Comparison of ENCODE assay signal across 23 mouse cellular contexts in the genomic region with DNA sequence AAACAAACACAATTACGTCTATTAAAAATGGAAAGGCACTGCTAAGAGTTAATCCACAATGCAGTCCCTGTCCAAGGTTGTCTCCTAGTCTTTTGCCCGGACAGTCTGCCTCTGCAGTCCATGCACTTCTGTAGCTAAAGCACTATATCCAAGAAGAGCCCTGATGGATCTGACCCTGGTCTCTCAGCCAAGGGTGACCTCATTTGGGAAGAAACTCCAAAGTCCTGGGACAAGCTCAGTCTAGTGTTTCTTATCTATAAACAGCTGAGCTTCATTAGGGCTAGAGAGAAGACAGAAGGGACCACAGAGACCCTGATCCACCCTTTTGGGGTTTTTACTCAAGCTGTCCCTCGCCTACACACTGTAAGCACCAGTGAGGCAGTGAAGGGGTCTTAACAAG. TPM values are rescaled to one million over a fixed set of nuclear protein-coding genes. Genes with fewer than 3 reads are reported as not detected.
DNase-seq lines count a peak whose midpoint lies in the region; ATAC-seq and TF ChIP-seq lines count a peak whose summit lies in the region.
"Had no signal": no experiment of that assay in that cellular context is flagged by ENCODE, and none has a peak within 500 bp of the region (broad histone marks: within the 10 kb centered on the region; RNA-seq: fewer than 3 reads in every experiment).

No protein-coding gene starts in this region.

- intact Hi-C loops in gastrocnemius, adult 2 months (cut with DNase I): no loop called here
- intact Hi-C loops in heart, postnatal 36 days (cut with DNase I): loop anchor here (10.0 kb wide), 1 partner anchor 944 kb away; the partner anchor contains the start of gene Prpf4b

- DNase-seq in lung, postnatal 10 days: peak; percentile 33
- no peak for DNase-seq in lung, postnatal 0 days (ENCODE audit: low spot score)
- DNase-seq in gastrocnemius, adult 2 months: peak; percentile 63
- peak; percentile 27 for DNase-seq in gastrocnemius, postnatal 25 days
- peak; percentile 47 to 54 for DNase-seq in heart, postnatal 36 days
- no peak for DNase-seq in forebrain, embryonic 11.5 days (ENCODE audit: low spot score)
- DNase-seq in thymus, adult 18-20 months: no peak
- DNase-seq: cerebellum, adult 9-10 months; kidney, postnatal 4 days; layer of hippocampus, adult 9-11 months; liver, embryonic 13.5 days; right cerebral cortex, postnatal 14 days had no signal

- H3K4me2 ChIP-seq in lung, postnatal 0 days (replicated peaks; ENCODE audit: low read depth, low read length): no peak overlapping the region
- no peak overlapping the region for H3K4me2 ChIP-seq in midbrain, embryonic 15.5 days
- no peak overlapping the region for H3K4me2 ChIP-seq in forebrain, embryonic 11.5 days (ENCODE audit: low read depth, low read length, severe bottlenecking)
- H3K4me2 ChIP-seq: forebrain, embryonic 13.5 days; hindbrain, embryonic 14.5 days; kidney, embryonic 15.5 days; limb, embryonic 12.5 days; liver, embryonic 13.5 days; lung, embryonic 15.5 days had no signal

- WGBS in lung, postnatal 0 days: 81% methylated on average over 3 of the region's 3 CpGs
- 86% methylated on average over 3 of the region's 3 CpGs for whole genome bisulfite sequencing in midbrain, embryonic 15.5 days
- WGBS in forebrain, embryonic 11.5 days: 86% methylated on average over 3 of the region's 3 CpGs

- TF ChIP-seq CTCF in lung, postnatal 0 days (IDR thresholded peaks at IDR 0.05): no peak
- no peak for TF ChIP-seq CTCF in gastrocnemius, adult 2 months (IDR thresholded peaks at IDR 0.05)

- H3K4me1 ChIP-seq in lung, postnatal 0 days (ENCODE audit: insufficient read depth, low read depth, low read length): peaks cover 6% of the 10 kb centered on the region; the same call in 1 of the 2 replicates
- peaks cover 7% of the 10 kb centered on the region; the same call in 1 of the 2 replicates for H3K4me1 ChIP-seq in midbrain, embryonic 15.5 days
- no peaks in the 10 kb centered on the region for H3K4me1 ChIP-seq in forebrain, embryonic 11.5 days (replicated peaks; ENCODE audit: control insufficient read depth, insufficient read depth, low read length)

- no peak for ATAC-seq in lung, postnatal 0 days
- ATAC-seq in midbrain, embryonic 15.5 days (replicated peaks): no peak
- no peak for ATAC-seq in forebrain, embryonic 11.5 days (replicated peaks; ENCODE audit: low FRiP score)
- ATAC-seq: forebrain, embryonic 13.5 days had no signal

- no peaks in the 10 kb centered on the region; the same call in 1 of the 2 replicates for H3K36me3 ChIP-seq in lung, postnatal 0 days (ENCODE audit: insufficient read depth, low read length)
- no peaks in the 10 kb centered on the region for H3K36me3 ChIP-seq in midbrain, embryonic 15.5 days (replicated peaks)
- H3K36me3 ChIP-seq in forebrain, embryonic 11.5 days (ENCODE audit: control insufficient read depth, insufficient read depth, low read length): no peaks in the 10 kb centered on the region
- H3K36me3 ChIP-seq: liver, embryonic 13.5 days had no signal

- no peak overlapping the region for H3K27ac ChIP-seq in lung, postnatal 0 days (ENCODE audit: low read length)
- H3K27ac ChIP-seq in gastrocnemius, adult 2 months: peak overlapping the region; percentile 70
- H3K27ac ChIP-seq in midbrain, embryonic 15.5 days: no peak overlapping the region
- no peak overlapping the region for H3K27ac ChIP-seq in forebrain, embryonic 11.5 days (ENCODE audit: low read depth, low read length)
- H3K27ac ChIP-seq: forebrain, embryonic 13.5 days; hindbrain, embryonic 14.5 days; kidney, embryonic 15.5 days; limb, embryonic 12.5 days; liver, embryonic 13.5 days; lung, embryonic 15.5 days had no signal

- no peak overlapping the region for H3K9ac ChIP-seq in lung, postnatal 0 days (replicated peaks; ENCODE audit: low read depth)
- H3K9ac ChIP-seq in midbrain, embryonic 15.5 days: no peak overlapping the region
- no peak overlapping the region for H3K9ac ChIP-seq in forebrain, embryonic 11.5 days (ENCODE audit: low read length)
- H3K9ac ChIP-seq: forebrain, embryonic 13.5 days; hindbrain, embryonic 14.5 days; kidney, embryonic 15.5 days; limb, embryonic 12.5 days; liver, embryonic 13.5 days; lung, embryonic 15.5 days had no signal

- no peaks in the 10 kb centered on the region for H3K9me3 ChIP-seq in lung, postnatal 0 days (ENCODE audit: low read length)
- no peaks in the 10 kb centered on the region for H3K9me3 ChIP-seq in midbrain, embryonic 15.5 days
- no peaks in the 10 kb centered on the region for H3K9me3 ChIP-seq in forebrain, embryonic 11.5 days (ENCODE audit: control insufficient read depth, low read length)
- H3K9me3 ChIP-seq: forebrain, embryonic 13.5 days; kidney, embryonic 15.5 days; limb, embryonic 12.5 days; liver, embryonic 13.5 days; lung, embryonic 15.5 days had no signal

- H3K27me3 ChIP-seq in lung, postnatal 0 days (replicated peaks; ENCODE audit: insufficient read depth, low read length): no peaks in the 10 kb centered on the region
- H3K27me3 ChIP-seq in midbrain, embryonic 15.5 days (replicated peaks): no peaks in the 10 kb centered on the region
- no peaks in the 10 kb centered on the region for H3K27me3 ChIP-seq in forebrain, embryonic 11.5 days (ENCODE audit: control insufficient read depth, insufficient read depth, low read length)
- H3K27me3 ChIP-seq: forebrain, embryonic 13.5 days; kidney, embryonic 15.5 days; limb, embryonic 12.5 days; liver, embryonic 13.5 days; lung, embryonic 15.5 days had no signal

- no peak overlapping the region for H3K4me3 ChIP-seq in lung, postnatal 0 days (ENCODE audit: low read depth, low read length)
- no peak overlapping the region for H3K4me3 ChIP-seq in gastrocnemius, adult 2 months
- no peak overlapping the region for H3K4me3 ChIP-seq in midbrain, embryonic 15.5 days
- no peak overlapping the region for H3K4me3 ChIP-seq in forebrain, embryonic 11.5 days (ENCODE audit: low read depth, low read length)
- H3K4me3 ChIP-seq: forebrain, embryonic 13.5 days; kidney, embryonic 15.5 days; limb, embryonic 12.5 days; liver, embryonic 13.5 days; lung, embryonic 15.5 days had no signal

- TF ChIP-seq EP300 in lung, postnatal 0 days (IDR thresholded peaks at IDR 0.05): no peak

RNA-seq across cellular contexts. Expression of gene Serpinb6c, which starts 25.4 kb away (rescaled TPM):
- not detected in 2 replicates for polyA plus RNA-seq in lung, postnatal 0 days (2015; fragmentation: Nextera tagmentation; extraction: Ambion mirVana)
- total RNA-seq in gastrocnemius, adult 2 months (2021): under 1 TPM; 0.59 to 0.61 TPM
- under 1 TPM in 1 of 2 experiments, not detected in 1; 0.20 TPM for total RNA-seq in gastrocnemius, postnatal 25 days (2021)
- not detected for total RNA-seq in heart, postnatal 36 days (2021)
- polyA plus RNA-seq in midbrain, embryonic 15.5 days (2015; fragmentation: Nextera tagmentation; extraction: Ambion mirVana): 0.51 TPM in 1 of 2 replicates, not detected in the other
- 0.29 TPM in 1 of 2 replicates, not detected in the other for polyA plus RNA-seq in forebrain, embryonic 11.5 days (2014; fragmentation: Nextera tagmentation; extraction: Ambion mirVana)
- total RNA-seq: megakaryocyte-erythroid progenitor cell, adult 5-6 weeks; neutrophil, adult 5-6 weeks had no signal
- polyA plus RNA-seq: embryonic facial prominence, embryonic 11.5 days; forebrain, embryonic 13.5 days; liver, embryonic 13.5 days; spleen, adult 2 months; stomach, embryonic 14.5 days had no signal

RNA-seq across cellular contexts. Expression of gene Nqo2, which starts 33.6 kb away (rescaled TPM):
- polyA plus RNA-seq in lung, postnatal 0 days (2015; fragmentation: Nextera tagmentation; extraction: Ambion mirVana): 18.4 and 21.0 TPM in 2 replicates
- 10 to 100 TPM in 1 of 2 experiments, 1 to 10 TPM in 1; 10.0 to 18.4 TPM for total RNA-seq in gastrocnemius, adult 2 months (2021)
- total RNA-seq in gastrocnemius, postnatal 25 days (2021): 10 to 100 TPM; 14.6 to 15.6 TPM
- total RNA-seq in heart, postnatal 36 days (2021): 10 to 100 TPM; 38.3 to 38.5 TPM
- polyA plus RNA-seq in midbrain, embryonic 15.5 days (2015; fragmentation: Nextera tagmentation; extraction: Ambion mirVana): 7.2 and 8.3 TPM in 2 replicates
- polyA plus RNA-seq in forebrain, embryonic 11.5 days (2014; fragmentation: Nextera tagmentation; extraction: Ambion mirVana): 16.1 and 16.7 TPM in 2 replicates

Comparison
In these comparisons a context has a peak if more than half of its experiments do, and no peak if none do; other contexts are left out.
1. DNase-seq: peak in lung, postnatal 10 days (single experiment), gastrocnemius, adult 2 months (single experiment), gastrocnemius, postnatal 25 days (single experiment) and heart, postnatal 36 days (2 of 2); none in lung, postnatal 0 days (single experiment), forebrain, embryonic 11.5 days (single experiment) and thymus, adult 18-20 months (0 of 2).